Mouse (Mus musculus) hindbrain, postnatal 0 days (tissue): ENCODE results near the gene Tomm34. TPM values are rescaled to one million over a fixed set of nuclear protein-coding genes. Genes with fewer than 3 reads are reported as not detected.

Source experiments
- ATAC-seq: fragments of 200-750 bp; cut with Nextera tagmentation; 2 replicates; pipeline ENCODE4 v1.8.0; 2017; ENCODE audit warnings: mild to moderate bottlenecking, moderate TSS enrichment, moderate library complexity
- DNase-seq: peaks from one replicate; pipeline ENCODE4 v3.0.0-alpha.2; 2015; ENCODE audit warnings: low spot score
- H3K27ac ChIP-seq: fragments of 300-500 bp; sonication (generic); 2 replicates; pipeline ENCODE4 v1.5.1; 2014; ENCODE audit warnings: mild to moderate bottlenecking
- H3K27me3 ChIP-seq: fragments of 300-500 bp; sonication (generic); 2 replicates; pipeline ENCODE4 v1.6.1; 2014; ENCODE audit warnings: low read length, mixed read lengths; ENCODE audit not compliant: insufficient read depth
- H3K36me3 ChIP-seq: fragments of 300-500 bp; sonication (generic); 2 replicates; pipeline ENCODE4 v1.6.1; 2014; ENCODE audit warnings: low read length, mixed read lengths; ENCODE audit not compliant: insufficient read depth
- H3K4me1 ChIP-seq: fragments of 300-500 bp; sonication (generic); 2 replicates; pipeline ENCODE4 v1.6.1; 2014; ENCODE audit warnings: antibody characterized with exemption, low read length, mixed read lengths; ENCODE audit not compliant: insufficient read depth
- H3K4me2 ChIP-seq: fragments of 300-500 bp; sonication (generic); 2 replicates; pipeline ENCODE4 v1.6.1; 2014; ENCODE audit warnings: low read depth, mild to moderate bottlenecking, low read length, moderate library complexity, mixed read lengths
- H3K4me3 ChIP-seq: fragments of 300-500 bp; sonication (generic); 2 replicates; pipeline ENCODE4 v1.5.1; 2014; ENCODE audit warnings: low read length
- H3K9ac ChIP-seq: fragments of 300-500 bp; sonication (generic); replicated peaks from 2 replicates; pipeline ENCODE4 v1.6.1; 2014; ENCODE audit warnings: mild to moderate bottlenecking, low read length, moderate library complexity, mixed read lengths
- H3K9me3 ChIP-seq: fragments of 300-500 bp; sonication (generic); 2 replicates; pipeline ENCODE4 v1.6.1; 2016; ENCODE audit warnings: low read length, mixed read lengths
- CTCF ChIP-seq: IDR thresholded peaks from 2 replicates; pipeline ENCODE4 v1.5.1; 2016; ENCODE audit warnings: antibody characterized with exemption, control low read depth, low read depth
- WGBS: fragments of 180-500 bp; shearing (Covaris S2); extraction: QIAGEN DNeasy Blood & Tissue Kit; methylation state at CpG from one replicate; pipeline ENCODE4 v1.1.7; 2014; 5-methylcytosine and 5-hydroxymethylcytosine counted together
- polyA plus RNA-seq: library from polyadenylated mRNA; unstranded; fragments of >200 nt; fragmentation: Nextera tagmentation; extraction: Ambion mirVana; gene quantifications from 2 replicates; pipeline ENCODE4 v1.2.1, GENCODE M21; 2015
- total RNA-seq: library from RNA; depleted of rRNA; stranded (reverse); fragments of >200 nt; gene quantifications from 2 replicates; pipeline ENCODE4 v1.2.3, GENCODE M21; 2014; rRNA removed

Tomm34 gene
- total and polyA plus RNA-seq, 2 experiments from 2014 or later = 38.9 to 45.8 TPM

- Histone ChIP-seq H3K4me1 (no peaks in the 10 kb centered on the region), H3K36me3 (peaks cover 4% of the 10 kb centered on the region; the same call in 1 of the 2 replicates), H3K4me3 (no peak overlapping the region), H3K27me3 (no peaks in the 10 kb centered on the region), H3K9me3 (no peaks in the 10 kb centered on the region), H3K4me2 (no peak overlapping the region), H3K27ac (no peak overlapping the region), H3K9ac (no peak overlapping the region)
- DNase-seq (no peak), ATAC-seq (no peak)
- 81% methylated on average over 10 of the region's 10 CpGs for WGBS
- TF ChIP-seq CTCF = no peak
These were observed 64.0 kb downstream of the Tomm34 start for GRCm38 (mm10) chr2:164006932-164007331.

- H3K9me3 ChIP-seq = no peaks in the 10 kb centered on the region
- H3K4me3 ChIP-seq = no peak overlapping the region
- H3K4me2 ChIP-seq = no peak overlapping the region
- H3K27me3 ChIP-seq = no peaks in the 10 kb centered on the region
- no peak overlapping the region for H3K9ac ChIP-seq
- no peak overlapping the region for H3K27ac ChIP-seq
- ATAC-seq (no peak), DNase-seq (no peak)
- 84% methylated on average over 5 of the region's 5 CpGs for WGBS
- no peaks in the 10 kb centered on the region for H3K36me3 ChIP-seq
- no peaks in the 10 kb centered on the region for H3K4me1 ChIP-seq
- no peak for TF ChIP-seq CTCF
These were observed 66.5 kb downstream of the Tomm34 start for GRCm38 (mm10) chr2:164004503-164004902.

Other genes starting within 250 kb of the Tomm34 start
- gene Kcnk15, start 217.5 kb downstream of the Tomm34 start, total RNA-seq = 0.58 and 2.4 TPM in 2 replicates
- gene Kcnk15, start 217.5 kb downstream of the Tomm34 start, polyA plus RNA-seq = 0.23 and 0.40 TPM in 2 replicates
- 76.7 and 81.0 TPM in 2 replicates for gene Rims4, start 152.5 kb downstream of the Tomm34 start, total RNA-seq
- 16.7 and 19.6 TPM in 2 replicates for gene Rims4, start 152.5 kb downstream of the Tomm34 start, polyA plus RNA-seq
- gene Ywhab, start 76.2 kb downstream of the Tomm34 start, total RNA-seq = 131 and 134 TPM in 2 replicates
- 583 and 590 TPM in 2 replicates for gene Ywhab, start 76.2 kb downstream of the Tomm34 start, polyA plus RNA-seq
- 1.3 TPM in 1 of 2 replicates, not detected in the other for gene Pabpc1l, start 45.7 kb downstream of the Tomm34 start, total RNA-seq
- 2.0 and 2.2 TPM in 2 replicates for gene Pabpc1l, start 45.7 kb downstream of the Tomm34 start, polyA plus RNA-seq
- 19.7 and 23.9 TPM in 2 replicates for gene Stk4, start 847 bp downstream of the Tomm34 start, total RNA-seq
- 13.1 and 13.2 TPM in 2 replicates for gene Stk4, start 847 bp downstream of the Tomm34 start, polyA plus RNA-seq
- 12.7 and 15.8 TPM in 2 replicates for gene Kcns1, start 99.9 kb upstream of the Tomm34 start, total RNA-seq
- 3.0 and 3.3 TPM in 2 replicates for gene Kcns1, start 99.9 kb upstream of the Tomm34 start, polyA plus RNA-seq
- not detected in 2 replicates for gene Wfdc5, start 111.6 kb upstream of the Tomm34 start, total RNA-seq
- not detected in 2 replicates for gene Wfdc5, start 111.6 kb upstream of the Tomm34 start, polyA plus RNA-seq
- gene Wfdc12, start 119.4 kb upstream of the Tomm34 start, total RNA-seq = not detected in 2 replicates
- gene Wfdc12, start 119.4 kb upstream of the Tomm34 start, polyA plus RNA-seq = not detected in 2 replicates
- not detected in 2 replicates for gene Wfdc15a, start 129.0 kb upstream of the Tomm34 start, total RNA-seq
- gene Wfdc15a, start 129.0 kb upstream of the Tomm34 start, polyA plus RNA-seq = not detected in 2 replicates
- gene Wfdc15b, start 150.5 kb upstream of the Tomm34 start, total RNA-seq = not detected in 2 replicates
- not detected in 2 replicates for gene Wfdc15b, start 150.5 kb upstream of the Tomm34 start, polyA plus RNA-seq
- gene Svs2, start 167.3 kb upstream of the Tomm34 start, total RNA-seq = not detected in 2 replicates
- not detected in 2 replicates for gene Svs2, start 167.3 kb upstream of the Tomm34 start, polyA plus RNA-seq
- gene Svs3b, start 185.5 kb upstream of the Tomm34 start, total RNA-seq = not detected in 2 replicates
- not detected in 2 replicates for gene Svs3b, start 185.5 kb upstream of the Tomm34 start, polyA plus RNA-seq
- not detected in 2 replicates for gene Svs4, start 207.3 kb upstream of the Tomm34 start, total RNA-seq
- not detected in 2 replicates for gene Svs4, start 207.3 kb upstream of the Tomm34 start, polyA plus RNA-seq
- not detected in 2 replicates for gene Svs3a, start 218.1 kb upstream of the Tomm34 start, total RNA-seq
- not detected in 2 replicates for gene Svs3a, start 218.1 kb upstream of the Tomm34 start, polyA plus RNA-seq
- not detected in 2 replicates for gene Svs6, start 245.6 kb upstream of the Tomm34 start, total RNA-seq
- not detected in 2 replicates for gene Svs6, start 245.6 kb upstream of the Tomm34 start, polyA plus RNA-seq